Mouse (Mus musculus): ENCODE measurements around the gene Thumpd3. TPM values are rescaled to one million over a fixed set of nuclear protein-coding genes. Genes with fewer than 3 reads are reported as not detected.
A peak's percentile ranks its signal among the peaks of the same experiment; 100 is the strongest.

Gene Thumpd3
- polyA plus RNA-seq, 1 experiment from 2014 or later: 42.6 TPM

DNA sequence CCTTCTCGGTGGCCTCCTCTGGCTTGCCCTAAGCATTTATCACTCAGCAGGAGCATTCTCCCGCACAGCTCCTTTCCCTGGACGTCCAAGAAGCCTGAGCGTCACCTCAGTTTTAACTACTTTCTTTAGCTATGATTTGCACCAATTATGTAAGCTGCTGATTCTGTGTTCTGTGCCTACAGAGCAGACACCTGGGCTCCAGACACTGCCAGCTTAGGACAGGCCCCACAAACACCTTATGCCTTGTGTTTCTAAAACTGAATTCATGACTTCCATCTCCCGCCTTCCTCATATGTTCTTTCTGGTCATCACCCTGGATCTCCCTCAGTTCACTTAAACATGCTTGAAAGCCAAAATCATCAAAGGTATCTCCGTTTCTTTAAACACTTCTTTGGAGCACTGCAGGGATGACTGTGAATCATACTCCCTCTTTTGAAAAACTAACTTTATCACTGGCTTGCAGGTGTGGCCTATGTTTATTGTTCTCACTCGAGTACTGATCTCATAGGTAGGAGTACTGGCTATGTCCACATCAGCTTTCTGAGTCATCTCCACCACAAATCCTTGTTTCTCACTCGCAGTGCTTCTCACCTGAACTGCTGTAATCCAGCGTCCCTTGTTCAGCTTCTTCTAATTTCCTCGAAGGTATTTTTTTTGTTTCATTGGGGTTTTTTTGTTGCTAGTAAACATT is 14.9 kb upstream of the Thumpd3 start:
- no peaks in the 10 kb centered on the region for H3K36me3 ChIP-seq (ENCODE audit: control insufficient read depth, insufficient read depth, low read length)
- H3K4me1 ChIP-seq (ENCODE audit: control insufficient read depth, insufficient read depth, low read length): 0 out of 2 replicates have a peak, but pooled peaks cover 3% of the 10 kb centered on the region
- H3K9me3 ChIP-seq (ENCODE audit: control insufficient read depth, low read depth, low read length): no peaks in the 10 kb centered on the region
- peak; percentile 69; the same call in 1 of the 2 replicates for ATAC-seq (ENCODE audit: insufficient number of reproducible peaks, insufficient read depth, low FRiP score, low read depth)
- H3K9ac ChIP-seq (replicated peaks; ENCODE audit: low read depth, low read length): no peak overlapping the region
- no peak overlapping the region for H3K4me3 ChIP-seq (ENCODE audit: low read depth, low read length)
- H3K27ac ChIP-seq (ENCODE audit: low read length): 0 out of 2 replicates have a peak overlapping the region, but pooled peaks have one; percentile 21
- WGBS: 61% methylated on average over 10 of the region's 10 CpGs
- H3K4me2 ChIP-seq (replicated peaks; ENCODE audit: low read depth, low read length): no peak overlapping the region
- H3K27me3 ChIP-seq (ENCODE audit: control insufficient read depth, insufficient read depth, low read length): no peaks in the 10 kb centered on the region

DNA sequence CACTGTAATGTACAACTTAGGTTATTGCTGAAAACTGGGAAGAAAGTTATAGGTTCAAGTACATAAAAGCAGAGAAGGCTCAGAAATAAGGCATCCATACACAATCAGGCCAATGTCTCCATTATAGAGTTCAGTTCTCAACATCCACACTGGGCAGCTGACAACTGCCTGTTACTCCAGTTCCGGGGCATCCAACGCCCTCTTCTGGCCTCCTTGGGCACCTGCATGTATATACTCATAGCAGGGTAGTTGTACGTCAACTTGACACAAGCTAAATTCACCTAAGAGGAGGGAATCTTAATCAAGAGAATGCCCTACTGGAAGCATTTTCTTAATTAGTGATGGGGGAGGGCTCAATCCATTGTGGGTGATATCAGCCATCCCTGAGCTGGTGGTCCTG is 13.9 kb upstream of the Thumpd3 start:
- ATAC-seq (ENCODE audit: insufficient number of reproducible peaks, insufficient read depth, low FRiP score, low read depth): no peak
- Histone ChIP-seq H3K9me3 (ENCODE audit: control insufficient read depth, low read depth, low read length) (no peaks in the 10 kb centered on the region), H3K36me3 (ENCODE audit: control insufficient read depth, insufficient read depth, low read length) (no peaks in the 10 kb centered on the region), H3K27me3 (ENCODE audit: control insufficient read depth, insufficient read depth, low read length) (no peaks in the 10 kb centered on the region), H3K4me1 (ENCODE audit: control insufficient read depth, insufficient read depth, low read length) (0 out of 2 replicates have a peak, but pooled peaks cover 3% of the 10 kb centered on the region), H3K4me3 (ENCODE audit: low read depth, low read length) (no peak overlapping the region), H3K4me2 (replicated peaks; ENCODE audit: low read depth, low read length) (no peak overlapping the region), H3K27ac (ENCODE audit: low read length) (no peak overlapping the region), H3K9ac (replicated peaks; ENCODE audit: low read depth, low read length) (no peak overlapping the region)
- WGBS: 63% methylated on average over 3 of the region's 3 CpGs

DNA sequence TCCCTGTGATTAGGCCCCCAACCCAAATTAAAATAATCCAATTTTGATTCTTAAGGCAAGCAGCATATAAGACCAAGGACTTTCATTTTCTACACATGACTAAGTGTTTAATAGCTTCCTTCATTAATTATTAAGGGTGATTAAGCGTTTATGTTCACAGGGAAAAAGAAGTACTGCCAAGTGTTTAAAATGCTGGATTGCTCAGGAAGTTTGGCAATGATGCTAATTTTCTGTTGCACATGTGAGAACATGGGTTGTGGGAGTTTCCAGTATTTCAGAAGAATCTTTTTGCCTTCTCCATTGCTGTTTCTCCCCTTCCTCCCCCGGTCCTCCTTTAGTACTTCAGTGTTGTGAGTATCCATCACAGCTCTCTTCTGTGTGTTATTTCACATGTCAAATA is 12.8 kb upstream of the Thumpd3 start:
- H3K36me3 ChIP-seq (ENCODE audit: control insufficient read depth, insufficient read depth, low read length): no peaks in the 10 kb centered on the region
- H3K4me2 ChIP-seq (replicated peaks; ENCODE audit: low read depth, low read length): no peak overlapping the region
- H3K9ac ChIP-seq (replicated peaks; ENCODE audit: low read depth, low read length): no peak overlapping the region
- no peak for ATAC-seq (ENCODE audit: insufficient number of reproducible peaks, insufficient read depth, low FRiP score, low read depth)
- 85% methylated on average over 2 of the region's 2 CpGs for WGBS
- H3K4me1 ChIP-seq (ENCODE audit: control insufficient read depth, insufficient read depth, low read length): 0 out of 2 replicates have a peak, but pooled peaks cover 3% of the 10 kb centered on the region
- no peaks in the 10 kb centered on the region for H3K27me3 ChIP-seq (ENCODE audit: control insufficient read depth, insufficient read depth, low read length)
- H3K27ac ChIP-seq (ENCODE audit: low read length): no peak overlapping the region
- H3K9me3 ChIP-seq (ENCODE audit: control insufficient read depth, low read depth, low read length): no peaks in the 10 kb centered on the region
- no peak overlapping the region for H3K4me3 ChIP-seq (ENCODE audit: low read depth, low read length)

DNA sequence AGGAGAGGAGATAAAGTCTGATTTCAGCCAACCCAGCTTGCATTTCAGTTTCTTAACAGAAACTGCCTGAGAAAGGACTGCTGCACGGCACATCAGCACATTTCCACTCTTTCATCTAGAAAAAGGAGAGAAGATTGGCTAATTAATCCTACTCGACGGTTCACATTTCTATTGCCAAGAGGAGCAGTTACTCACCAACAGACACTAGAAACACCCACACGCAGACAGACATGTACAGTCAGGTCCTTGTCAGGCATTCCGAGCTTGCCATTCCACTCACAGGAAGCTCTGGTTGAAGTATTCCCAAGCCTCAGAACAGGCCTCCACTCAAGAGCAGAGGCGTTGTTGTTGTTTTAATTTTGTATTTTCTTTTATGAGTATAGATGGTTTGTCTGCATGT is 11.6 kb upstream of the Thumpd3 start:
- Histone ChIP-seq H3K4me3 (ENCODE audit: low read depth, low read length) (no peak overlapping the region), H3K4me1 (ENCODE audit: control insufficient read depth, insufficient read depth, low read length) (0 out of 2 replicates have a peak, but pooled peaks cover 3% of the 10 kb centered on the region), H3K27me3 (ENCODE audit: control insufficient read depth, insufficient read depth, low read length) (no peaks in the 10 kb centered on the region), H3K36me3 (ENCODE audit: control insufficient read depth, insufficient read depth, low read length) (no peaks in the 10 kb centered on the region), H3K27ac (ENCODE audit: low read length) (no peak overlapping the region), H3K9me3 (ENCODE audit: control insufficient read depth, low read depth, low read length) (no peaks in the 10 kb centered on the region), H3K4me2 (replicated peaks; ENCODE audit: low read depth, low read length) (no peak overlapping the region), H3K9ac (replicated peaks; ENCODE audit: low read depth, low read length) (no peak overlapping the region)
- ATAC-seq (ENCODE audit: insufficient number of reproducible peaks, insufficient read depth, low FRiP score, low read depth): no peak
- WGBS: 74% methylated on average over 6 of the region's 6 CpGs

DNA sequence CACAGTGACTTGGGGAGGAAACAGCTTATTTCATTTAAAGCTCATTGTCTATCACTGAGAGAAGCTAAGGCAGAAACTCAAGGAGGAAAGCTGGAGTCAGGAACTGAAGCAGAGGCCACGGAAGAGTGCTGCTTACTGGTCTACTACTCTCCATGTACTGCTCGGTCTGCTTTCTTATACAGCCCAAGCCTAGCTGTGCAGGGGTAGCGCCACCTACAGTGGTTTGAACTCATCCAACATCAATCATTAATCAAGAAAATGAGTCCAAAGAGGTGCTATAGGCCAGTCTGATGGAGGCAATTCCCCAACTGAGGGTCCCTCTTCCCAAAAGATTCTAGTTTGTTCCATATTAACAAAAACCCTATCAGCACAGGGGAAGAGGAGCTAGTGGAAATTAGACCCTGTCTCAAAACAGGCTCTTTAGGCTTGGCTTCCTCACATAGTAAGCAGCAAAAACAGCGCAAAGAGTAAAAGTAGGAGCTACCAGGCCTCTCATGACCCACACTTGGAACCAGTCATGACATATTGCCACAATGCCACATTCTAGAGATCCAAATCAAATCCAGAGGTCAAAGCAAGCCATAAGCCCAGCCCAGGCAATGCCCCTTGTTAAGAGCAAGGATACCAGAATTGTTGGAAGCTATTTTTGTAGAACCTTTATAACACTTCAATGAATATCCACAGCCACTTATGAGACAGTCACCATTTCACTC is 9.4 kb upstream of the Thumpd3 start:
- no peak overlapping the region for H3K4me3 ChIP-seq (ENCODE audit: low read depth, low read length)
- no peaks in the 10 kb centered on the region for H3K27me3 ChIP-seq (ENCODE audit: control insufficient read depth, insufficient read depth, low read length)
- H3K4me1 ChIP-seq (ENCODE audit: control insufficient read depth, insufficient read depth, low read length): no peaks in the 10 kb centered on the region
- no peak for ATAC-seq (ENCODE audit: insufficient number of reproducible peaks, insufficient read depth, low FRiP score, low read depth)
- no peak overlapping the region for H3K27ac ChIP-seq (ENCODE audit: low read length)
- H3K36me3 ChIP-seq (ENCODE audit: control insufficient read depth, insufficient read depth, low read length): no peaks in the 10 kb centered on the region
- no peaks in the 10 kb centered on the region for H3K9me3 ChIP-seq (ENCODE audit: control insufficient read depth, low read depth, low read length)
- WGBS: 68% methylated on average over 4 of the region's 4 CpGs
- no peak overlapping the region for H3K4me2 ChIP-seq (replicated peaks; ENCODE audit: low read depth, low read length)
- H3K9ac ChIP-seq (replicated peaks; ENCODE audit: low read depth, low read length): no peak overlapping the region

DNA sequence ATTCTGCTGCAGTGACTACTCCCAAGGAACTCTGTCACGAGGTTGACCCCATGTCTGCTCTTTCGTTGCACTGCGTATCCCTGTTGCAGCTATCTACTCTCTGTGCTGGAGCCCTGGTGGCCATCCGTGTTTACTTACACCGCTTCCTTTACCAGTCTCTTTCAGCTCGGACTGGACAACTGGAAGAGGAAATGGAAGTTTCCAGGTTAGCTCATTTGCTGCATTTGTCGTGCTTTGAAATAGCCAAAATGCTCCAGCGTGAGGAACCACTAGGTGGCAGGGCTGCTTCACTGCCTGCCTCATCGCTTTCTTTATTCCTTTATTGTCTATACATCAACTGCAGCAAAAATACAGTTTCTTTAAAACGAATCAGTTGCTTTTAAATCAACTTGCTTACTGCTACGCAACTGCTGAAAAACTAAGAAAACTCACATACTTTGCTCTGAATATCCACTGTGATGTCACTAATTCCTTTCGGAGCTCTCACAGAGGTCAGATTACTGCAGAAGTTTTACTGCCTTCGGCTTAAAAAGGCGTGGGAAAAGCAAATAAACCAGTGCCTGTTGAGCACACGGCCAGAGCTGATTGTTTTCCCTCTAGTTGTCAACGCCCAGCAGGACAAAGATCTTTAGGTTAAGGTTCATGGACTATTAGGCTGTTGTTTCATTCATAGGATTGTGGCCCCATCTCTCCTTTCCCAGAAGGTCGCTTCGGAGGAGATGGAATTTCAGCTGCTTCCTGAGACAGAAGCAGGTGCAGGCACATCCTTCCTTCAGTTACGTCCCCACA is 7.9 kb upstream of the Thumpd3 start:
- Histone ChIP-seq H3K4me1 (ENCODE audit: control insufficient read depth, insufficient read depth, low read length) (no peaks in the 10 kb centered on the region), H3K9me3 (ENCODE audit: control insufficient read depth, low read depth, low read length) (no peaks in the 10 kb centered on the region), H3K27ac (ENCODE audit: low read length) (peak overlapping the region; percentile 82), H3K4me3 (ENCODE audit: low read depth, low read length) (peak overlapping the region; percentile 9; the same call in 1 of the 2 replicates), H3K36me3 (ENCODE audit: control insufficient read depth, insufficient read depth, low read length) (no peaks in the 10 kb centered on the region), H3K4me2 (replicated peaks; ENCODE audit: low read depth, low read length) (peak overlapping the region; percentile 30), H3K27me3 (ENCODE audit: control insufficient read depth, insufficient read depth, low read length) (no peaks in the 10 kb centered on the region), H3K9ac (replicated peaks; ENCODE audit: low read depth, low read length) (no peak overlapping the region)
- ATAC-seq (ENCODE audit: insufficient number of reproducible peaks, insufficient read depth, low FRiP score, low read depth): peak; percentile 62; the same call in 1 of the 2 replicates
- WGBS: 5% methylated on average over 19 of the region's 19 CpGs

DNA sequence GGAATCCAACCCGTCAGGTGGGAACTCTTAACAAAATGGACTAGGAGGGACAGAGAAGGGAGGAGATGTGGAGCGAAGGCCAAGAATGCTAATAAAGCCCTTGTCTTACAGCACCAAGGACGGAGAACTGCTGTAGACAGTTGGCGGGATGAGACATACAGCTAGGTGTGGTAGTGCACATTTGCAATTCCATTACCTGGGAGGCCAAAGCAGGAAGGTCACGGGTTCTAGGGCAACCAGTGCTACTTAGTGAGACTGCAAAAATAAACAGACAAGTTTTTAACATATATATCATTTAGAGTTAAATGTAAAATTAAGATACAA is 7.3 kb upstream of the Thumpd3 start:
- Histone ChIP-seq H3K9me3 (ENCODE audit: control insufficient read depth, low read depth, low read length) (no peaks in the 10 kb centered on the region), H3K4me3 (ENCODE audit: low read depth, low read length) (no peak overlapping the region; the same call in 1 of the 2 replicates), H3K27ac (ENCODE audit: low read length) (peak overlapping the region; percentile 82), H3K4me1 (ENCODE audit: control insufficient read depth, insufficient read depth, low read length) (no peaks in the 10 kb centered on the region), H3K36me3 (ENCODE audit: control insufficient read depth, insufficient read depth, low read length) (no peaks in the 10 kb centered on the region), H3K27me3 (ENCODE audit: control insufficient read depth, insufficient read depth, low read length) (no peaks in the 10 kb centered on the region), H3K9ac (replicated peaks; ENCODE audit: low read depth, low read length) (no peak overlapping the region), H3K4me2 (replicated peaks; ENCODE audit: low read depth, low read length) (peak overlapping the region; percentile 30)
- WGBS: 37% methylated on average over 5 of the region's 5 CpGs
- peak; percentile 15; the same call in 1 of the 2 replicates for ATAC-seq (ENCODE audit: insufficient number of reproducible peaks, insufficient read depth, low FRiP score, low read depth)

DNA sequence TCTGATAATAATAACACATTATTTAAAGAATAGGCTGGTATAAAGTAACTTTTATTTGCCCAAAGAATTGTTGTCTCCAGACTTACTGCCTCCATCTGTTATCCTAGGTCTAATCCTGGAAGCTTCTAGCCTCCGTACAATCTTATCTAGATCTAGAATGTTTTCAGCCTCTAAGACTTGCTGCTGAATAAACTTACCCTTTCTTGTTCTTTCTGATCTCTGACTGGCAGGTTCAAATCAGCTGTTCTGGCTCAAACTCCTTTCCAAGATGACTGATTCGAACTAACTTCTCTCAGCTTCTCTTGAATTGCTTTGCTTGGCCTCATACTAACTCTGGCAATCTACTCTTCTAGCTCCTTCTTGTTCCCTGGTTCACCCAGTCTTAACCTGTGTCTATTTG is 5.7 kb upstream of the Thumpd3 start:
- ATAC-seq (ENCODE audit: insufficient number of reproducible peaks, insufficient read depth, low FRiP score, low read depth): no peak
- Histone ChIP-seq H3K36me3 (ENCODE audit: control insufficient read depth, insufficient read depth, low read length) (no peaks in the 10 kb centered on the region), H3K4me3 (ENCODE audit: low read depth, low read length) (no peak overlapping the region), H3K4me1 (ENCODE audit: control insufficient read depth, insufficient read depth, low read length) (0 out of 2 replicates have a peak, but pooled peaks cover 3% of the 10 kb centered on the region), H3K4me2 (replicated peaks; ENCODE audit: low read depth, low read length) (no peak overlapping the region), H3K27ac (ENCODE audit: low read length) (no peak overlapping the region), H3K9ac (replicated peaks; ENCODE audit: low read depth, low read length) (no peak overlapping the region), H3K27me3 (ENCODE audit: control insufficient read depth, insufficient read depth, low read length) (no peaks in the 10 kb centered on the region), H3K9me3 (ENCODE audit: control insufficient read depth, low read depth, low read length) (no peaks in the 10 kb centered on the region)
- 75% methylated on average over 2 of the region's 2 CpGs for WGBS

All from stomach, embryonic 14.5 days (tissue).